Mouse (Mus musculus) heart, adult 2 months (tissue): ENCODE data around the gene Slc7a8. TPM values are rescaled to one million over a fixed set of nuclear protein-coding genes. Genes with fewer than 3 reads are reported as not detected.

Source experiments
- DNase-seq, 2 experiments: peaks; one replicate each; pipeline ENCODE4 v3.0.0; 2021
- H3K27ac ChIP-seq: fragments of 200-600 bp; 2 replicates; pipeline ENCODE4 v1.8.1; 2022
- H3K27me3 ChIP-seq: fragments of 200-500 bp; 2 replicates; pipeline ENCODE4 v1.6.1; 2012; ENCODE audit warnings: mild to moderate bottlenecking, low read length, inconsistent platforms, mixed read lengths; ENCODE audit not compliant: control insufficient read depth, insufficient read depth
- H3K36me3 ChIP-seq: fragments of 200-500 bp; 2 replicates; pipeline ENCODE4 v1.6.1; 2012; ENCODE audit warnings: low read length, inconsistent platforms; ENCODE audit not compliant: control insufficient read depth, insufficient read depth
- H3K4me1 ChIP-seq: fragments of 200-500 bp; 2 replicates; pipeline ENCODE4 v1.6.1; 2011; ENCODE audit warnings: low read length; ENCODE audit not compliant: control insufficient read depth, insufficient read depth
- H3K4me3 ChIP-seq: fragments of 200-600 bp; 2 replicates; pipeline ENCODE4 v1.8.1; 2022
- H3K79me2 ChIP-seq: fragments of 200-500 bp; replicated peaks from 2 replicates; pipeline ENCODE4 v1.6.1; 2012; ENCODE audit warnings: mild to moderate bottlenecking, inconsistent platforms, low read length, moderate library complexity, mixed read lengths; ENCODE audit not compliant: control insufficient read depth, insufficient read depth
- H3K9ac ChIP-seq: fragments of 200-500 bp; 2 replicates; pipeline ENCODE4 v1.6.1; 2012; ENCODE audit warnings: low read depth, mild to moderate bottlenecking, control low read depth, inconsistent platforms, low read length, mixed read lengths
- CTCF ChIP-seq: fragments of 200-600 bp; IDR thresholded peaks from 2 replicates; pipeline ENCODE4 v1.8.1; 2022; ENCODE audit warnings: antibody characterized with exemption, mild to moderate bottlenecking, moderate library complexity
- EP300 ChIP-seq: fragments of 200-500 bp; IDR thresholded peaks from 2 replicates; pipeline ENCODE4 v1.6.1; 2011; ENCODE audit warnings: low read depth, low read length, control low read depth; ENCODE audit not compliant: insufficient read depth
- POLR2A ChIP-seq: fragments of 200-500 bp; IDR thresholded peaks from 2 replicates; pipeline ENCODE4 v1.6.1; 2011; ENCODE audit warnings: mild to moderate bottlenecking, low read depth, low read length, control low read depth; ENCODE audit not compliant: insufficient read depth
- WGBS: fragments of 180-500 bp; shearing (Covaris S2); methylation state at CpG from one replicate; pipeline ENCODE4 v1.1.7; 2018; 5-methylcytosine and 5-hydroxymethylcytosine counted together
- intact Hi-C: fragments of 180-260 bp; cut with DNase I; formaldehyde crosslinking; loops from one replicate; pipeline ENCODE4 v1.15.1; 2025
- polyA plus RNA-seq: library from polyadenylated mRNA; depleted of rRNA; stranded (reverse); fragments of >200 nt; gene quantifications from 2 replicates; pipeline ENCODE4 v1.2.3, GENCODE M21; 2012
- total RNA-seq, 2 experiments: library from RNA; stranded (reverse); gene quantifications; 2 replicates each; pipeline ENCODE4 v1.2.3; 2021

Gene Slc7a8
- total and polyA plus RNA-seq, 3 experiments: 2.6 to 3.3 (median 2.7) TPM

GRCm38 (mm10) chr14:54736555-54737552 is 44.9 kb downstream of the Slc7a8 start:
- Histone ChIP-seq H3K4me3 (no peak overlapping the region), H3K36me3 (no peaks in the 10 kb centered on the region), H3K27ac (no peak overlapping the region), H3K4me1 (no peaks in the 10 kb centered on the region), H3K27me3 (no peaks in the 10 kb centered on the region), H3K79me2 (no peaks in the 10 kb centered on the region), H3K9ac (no peak overlapping the region)
- intact Hi-C loops: no loop called here
- 58% methylated on average over 14 of the region's 14 CpGs for WGBS
- no peak for TF ChIP-seq POLR2A
- TF ChIP-seq CTCF: no peak
- TF ChIP-seq EP300: no peak
- DNase-seq: no peak

GRCm38 (mm10) chr14:54735221-54735620 is 46.5 kb downstream of the Slc7a8 start:
- 41% methylated on average over 4 of the region's 4 CpGs for WGBS
- no peaks in the 10 kb centered on the region for H3K79me2 ChIP-seq

GRCm38 (mm10) chr14:54734004-54734403 is 47.7 kb downstream of the Slc7a8 start:
- H3K36me3 ChIP-seq: no peaks in the 10 kb centered on the region
- no peaks in the 10 kb centered on the region for H3K4me1 ChIP-seq
- no peak overlapping the region for H3K4me3 ChIP-seq
- no peak overlapping the region for H3K27ac ChIP-seq
- intact Hi-C loops: no loop called here
- WGBS: 77% methylated on average over 4 of the region's 4 CpGs
- TF ChIP-seq CTCF (no peak), EP300 (no peak), POLR2A (no peak)
- no peak overlapping the region for H3K9ac ChIP-seq
- no peaks in the 10 kb centered on the region for H3K79me2 ChIP-seq
- DNase-seq: no peak
- no peaks in the 10 kb centered on the region for H3K27me3 ChIP-seq

More at GRCm38 (mm10) chr14:54735221-54735620, 46.5 kb downstream of the Slc7a8 start:
- Histone ChIP-seq H3K36me3 (no peaks in the 10 kb centered on the region), H3K9ac (no peak overlapping the region), H3K4me3 (no peak overlapping the region), H3K4me1 (no peaks in the 10 kb centered on the region), H3K27me3 (no peaks in the 10 kb centered on the region), H3K27ac (no peak overlapping the region)
- TF ChIP-seq EP300 (no peak), POLR2A (no peak)
- DNase-seq: no peak
- intact Hi-C loops: no loop called here

- Histone ChIP-seq H3K27me3 (no peaks in the 10 kb centered on the region), H3K4me1 (no peaks in the 10 kb centered on the region), H3K4me3 (no peak overlapping the region), H3K9ac (no peak overlapping the region), H3K79me2 (no peaks in the 10 kb centered on the region), H3K27ac (no peak overlapping the region), H3K36me3 (no peaks in the 10 kb centered on the region)
- no peak for TF ChIP-seq CTCF
- no peak for TF ChIP-seq EP300
- no peak for TF ChIP-seq POLR2A
- intact Hi-C loops: no loop called here
- no peak for DNase-seq
- 86% methylated on average over 8 of the region's 8 CpGs for WGBS
Measured at GRCm38 (mm10) chr14:54732206-54732605, 49.5 kb downstream of the Slc7a8 start.

- H3K27me3 ChIP-seq: no peaks in the 10 kb centered on the region
- no peak for DNase-seq
Measured at GRCm38 (mm10) chr14:54730305-54730704, 51.4 kb downstream of the Slc7a8 start.

GRCm38 (mm10) chr14:54728823-54729653 is 52.7 kb downstream of the Slc7a8 start:
- no peak for TF ChIP-seq EP300
- TF ChIP-seq CTCF: no peak
- TF ChIP-seq POLR2A: no peak
- no peaks in the 10 kb centered on the region for H3K79me2 ChIP-seq
- H3K4me1 ChIP-seq: no peaks in the 10 kb centered on the region
- H3K27me3 ChIP-seq: no peaks in the 10 kb centered on the region
- intact Hi-C loops: no loop called here
- H3K4me3 ChIP-seq: no peak overlapping the region
- DNase-seq: no peak
- no peak overlapping the region for H3K9ac ChIP-seq
- H3K27ac ChIP-seq: no peak overlapping the region
- 83% methylated on average over 13 of the region's 13 CpGs for WGBS
- no peaks in the 10 kb centered on the region for H3K36me3 ChIP-seq

More at GRCm38 (mm10) chr14:54730305-54730704, 51.4 kb downstream of the Slc7a8 start:
- TF ChIP-seq CTCF: no peak
- Histone ChIP-seq H3K4me1 (no peaks in the 10 kb centered on the region), H3K36me3 (no peaks in the 10 kb centered on the region), H3K4me3 (no peak overlapping the region), H3K27ac (no peak overlapping the region), H3K79me2 (no peaks in the 10 kb centered on the region), H3K9ac (no peak overlapping the region)
- intact Hi-C loops: no loop called here
- WGBS: 87% methylated on average over 6 of the region's 6 CpGs
